Mouse (Mus musculus) layer of hippocampus, postnatal 14 days (tissue): Measurements from ENCODE around the gene Pcnx2. TPM values are rescaled to one million over a fixed set of nuclear protein-coding genes. Genes with fewer than 3 reads are reported as not detected.

Source experiments
- DNase-seq, 2 experiments: peaks; one replicate each; pipeline ENCODE4 v3.0.0; 2021 to 2022; ENCODE audit warnings: low spot score in 2 of 2, mixed read lengths in 1 of 2
- long read RNA-seq, 2 experiments: library from polyadenylated mRNA; stranded (forward); transcript quantifications; one replicate each; pipeline ENCODE4 v2.0.0; 2021
- total RNA-seq, 2 experiments: library from RNA; stranded (reverse); gene quantifications; 2 replicates each; pipeline ENCODE4 v1.2.3; 2021

The Pcnx2 gene
- total RNA-seq, result 10 to 100 TPM; 56.1 to 65.9 TPM
- long read RNA-seq, experiment 1, full-length matches to known transcripts, result 2 of 16 reads
- long read RNA-seq, experiment 1, partial matches to known transcripts, result 11 of 16 reads
- long read RNA-seq, experiment 1, other reads (novel, unspliced or antisense), result 3 of 16 reads
- long read RNA-seq, experiment 2, partial matches to known transcripts, result 12 of 17 reads
- long read RNA-seq, experiment 2, other reads (novel, unspliced or antisense), result 5 of 17 reads

- peak; percentile 46 to 63 for DNase-seq
Measured at GRCm38 (mm10) chr8:125897868-125898788, at the start of gene Pcnx2. Gene Pcnx2 (minus strand): TSS chr8:125898317.

DNA sequence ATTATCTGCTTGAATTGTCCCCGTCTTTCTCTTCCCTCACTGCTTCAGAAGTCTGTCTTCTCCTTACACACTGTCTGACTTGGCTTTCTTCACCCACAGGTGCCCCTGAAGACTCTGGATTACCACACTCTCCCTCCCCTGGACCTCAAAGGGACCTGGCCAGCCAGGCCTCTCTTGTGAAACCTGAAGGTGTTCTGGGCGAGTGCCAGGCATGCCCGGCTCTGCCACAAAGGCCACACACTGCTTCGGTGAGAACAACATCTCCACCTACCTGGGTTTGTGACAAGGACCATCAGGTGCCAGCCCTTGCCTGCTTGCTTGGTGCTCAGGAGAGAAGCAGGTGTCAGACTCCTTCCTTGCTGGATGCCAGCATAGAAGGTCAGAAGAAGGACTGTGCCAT, 46.4 kb upstream of the Pcnx2 start:
- DNase-seq, result no peak

- DNase-seq, result peak; percentile 44 to 50
Measured at GRCm38 (mm10) chr8:125935649-125936048, 37.5 kb upstream of the Pcnx2 start.

DNA sequence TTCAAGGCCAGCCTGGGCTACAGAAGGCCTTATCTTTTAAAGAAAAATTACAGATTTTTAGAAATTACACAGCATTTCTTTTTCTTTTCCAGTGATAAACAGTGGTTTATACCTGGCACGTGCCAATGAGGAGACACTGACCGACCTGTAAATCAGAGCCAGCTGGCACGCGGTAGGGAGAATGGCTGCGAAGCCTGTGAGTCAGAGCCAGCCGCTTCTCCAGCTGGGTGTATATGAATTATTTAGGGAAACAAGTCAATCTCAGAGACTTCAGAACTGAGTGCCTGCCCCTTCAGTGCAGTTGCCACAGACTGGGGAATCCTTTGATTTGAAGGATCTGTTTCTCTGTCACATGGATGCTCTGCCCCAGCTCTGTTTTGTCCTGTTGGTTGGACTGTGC, 33.7 kb upstream of the Pcnx2 start:
- DNase-seq, result no peak

- DNase-seq, result no peak
Measured at GRCm38 (mm10) chr8:125930276-125931046, 32.3 kb upstream of the Pcnx2 start.

GRCm38 (mm10) chr8:125926636-125927035, 28.5 kb upstream of the Pcnx2 start:
- no peak for DNase-seq

DNA sequence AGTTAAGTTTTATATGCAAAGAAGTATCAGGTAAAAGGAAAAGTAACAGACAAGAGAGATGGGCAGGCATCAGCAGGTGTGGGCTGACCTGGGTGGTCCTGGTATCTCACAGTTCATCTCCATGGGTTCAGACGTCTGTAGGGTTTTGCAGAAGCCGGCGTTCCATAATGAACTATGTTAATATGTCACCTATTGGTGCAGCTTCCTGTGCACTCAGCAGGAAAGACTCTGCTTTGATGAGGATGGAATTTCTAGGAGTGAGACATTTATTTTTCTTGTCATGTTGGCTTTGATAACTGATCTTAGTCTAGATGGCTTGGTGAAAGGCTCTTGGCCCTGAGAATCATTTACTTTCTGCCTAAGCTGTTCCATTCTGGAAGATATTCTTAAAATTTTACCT, 24.2 kb upstream of the Pcnx2 start:
- no peak for DNase-seq

GRCm38 (mm10) chr8:125920761-125921160, 22.6 kb upstream of the Pcnx2 start:
- DNase-seq, result no peak

- no peak for DNase-seq
Measured at GRCm38 (mm10) chr8:125920281-125920680, 22.2 kb upstream of the Pcnx2 start.

DNA sequence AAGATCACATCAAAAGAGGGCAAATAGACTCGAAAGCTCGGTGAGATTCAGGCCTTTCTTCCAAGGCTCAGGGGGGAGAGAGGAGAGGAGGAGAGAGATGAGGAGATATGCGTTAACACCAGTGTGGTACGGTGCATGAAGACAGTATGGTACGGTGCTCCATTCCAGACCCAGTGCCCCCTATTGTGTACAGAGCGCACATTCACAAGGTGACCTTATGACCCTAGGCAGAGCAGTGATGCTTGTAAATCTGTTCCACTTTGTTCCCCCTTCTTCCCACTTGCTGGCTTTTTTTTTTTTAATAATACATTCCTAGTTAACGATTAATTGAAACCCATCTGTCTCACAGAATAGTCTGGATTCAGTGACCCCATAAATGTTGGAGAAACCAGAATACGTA, 21.4 kb upstream of the Pcnx2 start:
- no peak for DNase-seq

DNA sequence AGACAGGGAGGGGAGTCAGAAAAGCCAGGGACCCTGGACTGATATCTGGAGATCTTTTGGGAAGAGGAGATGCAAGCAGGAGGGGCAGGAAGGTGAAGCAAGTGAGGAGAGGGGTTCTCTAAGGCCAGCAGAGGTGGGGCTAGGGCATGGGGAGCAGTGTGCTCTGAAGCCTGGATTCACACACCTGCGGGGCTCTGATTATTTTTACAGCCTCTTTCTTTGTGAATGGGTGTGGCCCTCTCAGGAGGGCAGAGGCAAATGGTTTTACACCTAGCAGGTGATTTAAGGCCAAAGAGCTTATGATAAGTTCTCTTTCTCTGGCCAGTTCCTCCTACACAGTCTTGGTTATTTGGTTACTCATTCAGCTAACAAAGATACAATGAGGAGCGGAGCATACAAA, 20.6 kb upstream of the Pcnx2 start:
- DNase-seq, result no peak

- DNase-seq, result no peak
Measured at GRCm38 (mm10) chr8:125917013-125917412, 18.9 kb upstream of the Pcnx2 start.

GRCm38 (mm10) chr8:125914386-125914785, 16.3 kb upstream of the Pcnx2 start:
- DNase-seq, result no peak

GRCm38 (mm10) chr8:125913206-125913605, 15.1 kb upstream of the Pcnx2 start:
- DNase-seq, result no peak

GRCm38 (mm10) chr8:125911229-125911580, 13.1 kb upstream of the Pcnx2 start:
- DNase-seq, result no peak

DNA sequence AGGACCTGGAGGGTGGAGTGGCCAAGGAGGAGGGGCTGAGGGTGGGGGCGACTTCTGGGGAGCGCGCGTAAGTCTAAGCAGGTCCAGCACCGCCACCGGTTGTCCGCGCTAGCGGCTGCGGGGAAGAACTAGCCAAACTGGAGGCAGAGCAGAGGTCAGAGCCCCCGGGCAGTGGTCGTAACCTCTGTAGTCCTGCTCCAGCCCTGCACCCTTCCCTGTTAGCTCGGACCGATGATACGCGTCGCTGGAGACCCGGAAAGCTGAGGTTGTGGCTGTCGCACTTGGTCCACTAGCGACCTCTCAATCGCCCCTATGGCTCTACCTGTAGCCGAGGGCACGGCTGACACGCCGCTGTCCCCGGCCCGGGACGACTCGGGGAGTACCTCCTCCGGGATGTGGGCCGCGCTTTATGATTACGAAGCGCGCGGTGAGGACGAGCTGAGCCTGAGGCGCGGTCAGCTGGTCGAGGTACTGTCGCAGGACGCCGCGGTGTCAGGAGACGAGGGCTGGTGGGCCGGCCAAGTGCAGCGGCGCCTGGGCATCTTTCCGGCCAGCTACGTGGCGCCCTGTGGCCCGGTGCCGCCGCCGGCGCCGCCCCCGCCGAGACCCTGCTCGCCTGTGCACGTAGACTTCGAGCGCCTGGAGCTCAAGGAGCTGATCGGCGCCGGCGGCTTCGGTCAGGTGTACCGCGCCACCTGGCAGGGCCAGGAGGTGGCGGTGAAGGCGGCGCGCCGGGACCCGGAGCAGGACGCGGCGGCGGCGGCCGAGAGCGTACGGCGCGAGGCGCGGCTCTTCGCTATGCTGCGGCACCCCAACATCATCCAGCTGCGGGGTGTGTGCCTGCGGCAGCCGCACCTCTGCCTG, 12.5 kb upstream of the Pcnx2 start, which contains the start of gene Map3k21:
Gene Map3k21, plus strand, starts transcription at position 86 of the 864 bp plus-strand sequence.
- no peak for DNase-seq

DNA sequence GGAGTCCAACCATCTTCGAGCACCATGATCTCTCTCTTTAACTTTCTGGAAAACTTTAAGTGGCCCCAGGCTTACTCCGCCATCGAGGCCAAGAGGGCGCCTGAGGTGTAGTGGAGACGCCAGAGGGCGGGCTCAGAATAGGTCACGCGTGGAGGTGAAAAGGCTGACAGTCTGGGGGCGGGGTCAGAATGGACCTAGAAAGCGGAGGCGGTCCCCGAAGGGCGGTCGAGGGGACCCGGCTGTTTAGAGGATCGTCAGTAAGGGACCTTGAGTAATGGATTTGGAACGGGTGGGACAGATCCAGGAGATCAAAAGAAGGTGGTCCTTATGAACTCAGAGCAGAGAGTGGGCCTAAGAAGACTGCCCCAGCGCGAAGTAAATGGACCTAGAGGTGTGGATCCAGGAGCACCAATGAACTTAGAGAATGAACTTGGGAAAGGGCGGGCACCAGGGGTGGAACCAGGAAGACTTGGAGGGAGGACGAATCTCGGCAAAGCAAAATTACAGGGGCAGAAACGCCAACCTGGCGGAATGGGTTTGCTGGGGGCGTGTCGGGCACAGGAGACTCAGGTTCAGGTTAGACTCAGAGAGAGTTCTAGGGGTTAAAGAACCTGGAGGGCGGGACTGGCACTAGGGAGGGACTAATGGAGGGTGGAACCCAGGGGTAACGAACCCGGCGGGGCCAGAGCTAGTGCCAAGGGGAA, 11.7 kb upstream of the Pcnx2 start:
- no peak for DNase-seq

- DNase-seq, result no peak
Measured at GRCm38 (mm10) chr8:125907311-125907710, 9.2 kb upstream of the Pcnx2 start.

GRCm38 (mm10) chr8:125905341-125905740, 7.2 kb upstream of the Pcnx2 start:
- DNase-seq, result no peak

- no peak for DNase-seq
Measured at GRCm38 (mm10) chr8:125902521-125902920, 4.4 kb upstream of the Pcnx2 start.
